Mouse (Mus musculus): ENCODE data around the gene Ddi2. TPM values are rescaled to one million over a fixed set of nuclear protein-coding genes. Genes with fewer than 3 reads are reported as not detected.

The Ddi2 gene
- polyA plus RNA-seq, 1 experiment from 2014 or later, result 13.5 TPM

GRCm38 (mm10) chr4:141708005-141708404 lies 15.2 kb downstream of the Ddi2 start:
- ATAC-seq (replicated peaks; ENCODE audit: insufficient number of reproducible peaks, low FRiP score, low TSS enrichment), result no peak

GRCm38 (mm10) chr4:141705331-141705730 lies 17.9 kb downstream of the Ddi2 start:
- H3K27ac ChIP-seq (ENCODE audit: low read depth, low read length), result no peak overlapping the region
- no peaks in the 10 kb centered on the region for H3K4me1 ChIP-seq (ENCODE audit: control insufficient read depth, insufficient read depth, low read length)
- no peaks in the 10 kb centered on the region for H3K27me3 ChIP-seq (ENCODE audit: control insufficient read depth, insufficient read depth, low read length)
- 79% methylated on average over 4 of the region's 4 CpGs for WGBS (ENCODE audit: insufficient replicate concordance)
- no peak overlapping the region for H3K4me2 ChIP-seq
- no peak overlapping the region for H3K4me3 ChIP-seq (ENCODE audit: low read depth, low read length)
- H3K9me3 ChIP-seq (replicated peaks; ENCODE audit: control insufficient read depth, low read length), result no peaks in the 10 kb centered on the region
- H3K9ac ChIP-seq (ENCODE audit: low read depth, low read length), result no peak overlapping the region
- no peak for ATAC-seq (replicated peaks; ENCODE audit: insufficient number of reproducible peaks, low FRiP score, low TSS enrichment)
- H3K36me3 ChIP-seq (ENCODE audit: control insufficient read depth, insufficient read depth, low read length), result peaks cover 58% of the 10 kb centered on the region

More at GRCm38 (mm10) chr4:141708005-141708404, 15.2 kb downstream of the Ddi2 start:
- Histone ChIP-seq H3K9me3 (replicated peaks; ENCODE audit: control insufficient read depth, low read length) (no peaks in the 10 kb centered on the region), H3K4me3 (ENCODE audit: low read depth, low read length) (no peak overlapping the region), H3K4me2 (no peak overlapping the region), H3K27ac (ENCODE audit: low read depth, low read length) (no peak overlapping the region), H3K27me3 (ENCODE audit: control insufficient read depth, insufficient read depth, low read length) (no peaks in the 10 kb centered on the region), H3K9ac (ENCODE audit: low read depth, low read length) (no peak overlapping the region), H3K4me1 (ENCODE audit: control insufficient read depth, insufficient read depth, low read length) (no peaks in the 10 kb centered on the region), H3K36me3 (ENCODE audit: control insufficient read depth, insufficient read depth, low read length) (peaks cover 61% of the 10 kb centered on the region)
- 91% methylated on average over 7 of the region's 7 CpGs for WGBS (ENCODE audit: insufficient replicate concordance)

GRCm38 (mm10) chr4:141704625-141705024 lies 18.6 kb downstream of the Ddi2 start:
- H3K4me1 ChIP-seq (ENCODE audit: control insufficient read depth, insufficient read depth, low read length), result no peaks in the 10 kb centered on the region
- no peak overlapping the region for H3K4me2 ChIP-seq
- H3K9ac ChIP-seq (ENCODE audit: low read depth, low read length), result no peak overlapping the region
- ATAC-seq (replicated peaks; ENCODE audit: insufficient number of reproducible peaks, low FRiP score, low TSS enrichment), result no peak
- H3K36me3 ChIP-seq (ENCODE audit: control insufficient read depth, insufficient read depth, low read length), result peaks cover 58% of the 10 kb centered on the region
- 89% methylated on average over 2 of the region's 2 CpGs for WGBS (ENCODE audit: insufficient replicate concordance)
- H3K4me3 ChIP-seq (ENCODE audit: low read depth, low read length), result no peak overlapping the region
- no peak overlapping the region for H3K27ac ChIP-seq (ENCODE audit: low read depth, low read length)
- no peaks in the 10 kb centered on the region for H3K9me3 ChIP-seq (replicated peaks; ENCODE audit: control insufficient read depth, low read length)
- no peaks in the 10 kb centered on the region for H3K27me3 ChIP-seq (ENCODE audit: control insufficient read depth, insufficient read depth, low read length)

- Histone ChIP-seq H3K27ac (ENCODE audit: low read depth, low read length) (no peak overlapping the region), H3K4me3 (ENCODE audit: low read depth, low read length) (no peak overlapping the region), H3K4me2 (no peak overlapping the region), H3K9ac (ENCODE audit: low read depth, low read length) (no peak overlapping the region), H3K4me1 (ENCODE audit: control insufficient read depth, insufficient read depth, low read length) (0 out of 2 replicates have a peak, but pooled peaks cover 3% of the 10 kb centered on the region), H3K27me3 (ENCODE audit: control insufficient read depth, insufficient read depth, low read length) (no peaks in the 10 kb centered on the region), H3K36me3 (ENCODE audit: control insufficient read depth, insufficient read depth, low read length) (peaks cover 49% of the 10 kb centered on the region), H3K9me3 (replicated peaks; ENCODE audit: control insufficient read depth, low read length) (no peaks in the 10 kb centered on the region)
- ATAC-seq (replicated peaks; ENCODE audit: insufficient number of reproducible peaks, low FRiP score, low TSS enrichment), result no peak
- 92% methylated on average over 8 of the region's 8 CpGs for WGBS (ENCODE audit: insufficient replicate concordance)
Observed at GRCm38 (mm10) chr4:141694719-141695118, 28.5 kb downstream of the Ddi2 start.

GRCm38 (mm10) chr4:141688505-141688904 lies 34.7 kb downstream of the Ddi2 start:
- no peak for ATAC-seq (replicated peaks; ENCODE audit: insufficient number of reproducible peaks, low FRiP score, low TSS enrichment)
- Histone ChIP-seq H3K4me1 (ENCODE audit: control insufficient read depth, insufficient read depth, low read length) (peaks cover 15% of the 10 kb centered on the region; the same call in 1 of the 2 replicates), H3K9me3 (replicated peaks; ENCODE audit: control insufficient read depth, low read length) (no peaks in the 10 kb centered on the region), H3K4me2 (no peak overlapping the region), H3K9ac (ENCODE audit: low read depth, low read length) (no peak overlapping the region), H3K36me3 (ENCODE audit: control insufficient read depth, insufficient read depth, low read length) (peaks cover 37% of the 10 kb centered on the region), H3K27ac (ENCODE audit: low read depth, low read length) (no peak overlapping the region), H3K4me3 (ENCODE audit: low read depth, low read length) (no peak overlapping the region), H3K27me3 (ENCODE audit: control insufficient read depth, insufficient read depth, low read length) (no peaks in the 10 kb centered on the region)
- 87% methylated on average over 8 of the region's 8 CpGs for WGBS (ENCODE audit: insufficient replicate concordance)

GRCm38 (mm10) chr4:141686525-141686924 lies 36.7 kb downstream of the Ddi2 start:
- 80% methylated on average over 8 of the region's 8 CpGs for WGBS (ENCODE audit: insufficient replicate concordance)
- H3K36me3 ChIP-seq (ENCODE audit: control insufficient read depth, insufficient read depth, low read length), result peaks cover 34% of the 10 kb centered on the region
- no peak for ATAC-seq (replicated peaks; ENCODE audit: insufficient number of reproducible peaks, low FRiP score, low TSS enrichment)

GRCm38 (mm10) chr4:141686093-141686492 lies 37.1 kb downstream of the Ddi2 start:
- H3K27ac ChIP-seq (ENCODE audit: low read depth, low read length), result no peak overlapping the region
- no peak overlapping the region for H3K4me2 ChIP-seq
- peaks cover 32% of the 10 kb centered on the region for H3K4me1 ChIP-seq (ENCODE audit: control insufficient read depth, insufficient read depth, low read length)
- H3K9me3 ChIP-seq (replicated peaks; ENCODE audit: control insufficient read depth, low read length), result no peaks in the 10 kb centered on the region
- H3K9ac ChIP-seq (ENCODE audit: low read depth, low read length), result no peak overlapping the region
- no peaks in the 10 kb centered on the region for H3K27me3 ChIP-seq (ENCODE audit: control insufficient read depth, insufficient read depth, low read length)
- H3K4me3 ChIP-seq (ENCODE audit: low read depth, low read length), result no peak overlapping the region
- ATAC-seq (replicated peaks; ENCODE audit: insufficient number of reproducible peaks, low FRiP score, low TSS enrichment), result no peak
- peaks cover 29% of the 10 kb centered on the region for H3K36me3 ChIP-seq (ENCODE audit: control insufficient read depth, insufficient read depth, low read length)
- 87% methylated on average over 3 of the region's 3 CpGs for WGBS (ENCODE audit: insufficient replicate concordance)

More at GRCm38 (mm10) chr4:141686525-141686924, 36.7 kb downstream of the Ddi2 start:
- H3K4me2 ChIP-seq, result no peak overlapping the region
- H3K9me3 ChIP-seq (replicated peaks; ENCODE audit: control insufficient read depth, low read length), result no peaks in the 10 kb centered on the region
- no peak overlapping the region for H3K4me3 ChIP-seq (ENCODE audit: low read depth, low read length)
- no peaks in the 10 kb centered on the region for H3K27me3 ChIP-seq (ENCODE audit: control insufficient read depth, insufficient read depth, low read length)
- peaks cover 29% of the 10 kb centered on the region for H3K4me1 ChIP-seq (ENCODE audit: control insufficient read depth, insufficient read depth, low read length)
- H3K9ac ChIP-seq (ENCODE audit: low read depth, low read length), result no peak overlapping the region
- H3K27ac ChIP-seq (ENCODE audit: low read depth, low read length), result no peak overlapping the region

GRCm38 (mm10) chr4:141685499-141685898 lies 37.7 kb downstream of the Ddi2 start, which contains the start of gene Rsc1a1:
TSS of gene Rsc1a1 (minus strand) at chr4:141685599.
- Histone ChIP-seq H3K9ac (ENCODE audit: low read depth, low read length) (no peak within 1 kb of the TSS), H3K4me3 (ENCODE audit: low read depth, low read length) (no peak within 1 kb of the TSS), H3K4me2 (no peak within 1 kb of the TSS), H3K27ac (ENCODE audit: low read depth, low read length) (no peak within 1 kb of the TSS), H3K4me1 (ENCODE audit: control insufficient read depth, insufficient read depth, low read length) (peaks cover 37% of the 10 kb centered on the region), H3K36me3 (ENCODE audit: control insufficient read depth, insufficient read depth, low read length) (peaks cover 24% of the 10 kb centered on the region), H3K9me3 (replicated peaks; ENCODE audit: control insufficient read depth, low read length) (no peaks in the 10 kb centered on the region), H3K27me3 (ENCODE audit: control insufficient read depth, insufficient read depth, low read length) (no peaks in the 10 kb centered on the region)
- 92% methylated on average over 6 of the region's 6 CpGs for WGBS (ENCODE audit: insufficient replicate concordance)
- no peak for ATAC-seq (replicated peaks; ENCODE audit: insufficient number of reproducible peaks, low FRiP score, low TSS enrichment)

GRCm38 (mm10) chr4:141682706-141683230 lies 40.5 kb downstream of the Ddi2 start:
- no peak overlapping the region for H3K9ac ChIP-seq (ENCODE audit: low read depth, low read length)
- WGBS (ENCODE audit: insufficient replicate concordance), result 67% methylated on average over 12 of the region's 12 CpGs
- peaks cover 21% of the 10 kb centered on the region for H3K36me3 ChIP-seq (ENCODE audit: control insufficient read depth, insufficient read depth, low read length)
- H3K4me2 ChIP-seq, result no peak overlapping the region
- H3K4me1 ChIP-seq (ENCODE audit: control insufficient read depth, insufficient read depth, low read length), result peaks cover 37% of the 10 kb centered on the region
- no peak overlapping the region for H3K4me3 ChIP-seq (ENCODE audit: low read depth, low read length)
- no peaks in the 10 kb centered on the region for H3K27me3 ChIP-seq (ENCODE audit: control insufficient read depth, insufficient read depth, low read length)
- no peaks in the 10 kb centered on the region for H3K9me3 ChIP-seq (replicated peaks; ENCODE audit: control insufficient read depth, low read length)
- no peak for ATAC-seq (replicated peaks; ENCODE audit: insufficient number of reproducible peaks, low FRiP score, low TSS enrichment)
- peak overlapping the region; percentile 29; the same call in 1 of the 2 replicates for H3K27ac ChIP-seq (ENCODE audit: low read depth, low read length)

Measured in heart, embryonic 11.5 days (tissue).